Mouse (Mus musculus) layer of hippocampus, adult 8-10 months (tissue): Measurements from ENCODE around the gene Sowahb. TPM values are rescaled to one million over a fixed set of nuclear protein-coding genes. Genes with fewer than 3 reads are reported as not detected.
"Not testable (repeated sequence)": the region's sequence is repeated elsewhere in the genome, so short reads cannot be mapped to it uniquely, and the experiment has no call there.

Source experiments
- DNase-seq, 2 experiments: peaks; one replicate each; pipeline ENCODE4 v3.0.0; 2022; ENCODE audit warnings: low spot score in 2 of 2
- total RNA-seq, 4 experiments: library from RNA; stranded (reverse); gene quantifications; 2 replicates each; pipeline ENCODE4 v1.2.4; 2022

The Sowahb gene
- total RNA-seq, 4 experiments from 2014 or later: 3.0 to 4.3 (median 3.7) TPM

DNA sequence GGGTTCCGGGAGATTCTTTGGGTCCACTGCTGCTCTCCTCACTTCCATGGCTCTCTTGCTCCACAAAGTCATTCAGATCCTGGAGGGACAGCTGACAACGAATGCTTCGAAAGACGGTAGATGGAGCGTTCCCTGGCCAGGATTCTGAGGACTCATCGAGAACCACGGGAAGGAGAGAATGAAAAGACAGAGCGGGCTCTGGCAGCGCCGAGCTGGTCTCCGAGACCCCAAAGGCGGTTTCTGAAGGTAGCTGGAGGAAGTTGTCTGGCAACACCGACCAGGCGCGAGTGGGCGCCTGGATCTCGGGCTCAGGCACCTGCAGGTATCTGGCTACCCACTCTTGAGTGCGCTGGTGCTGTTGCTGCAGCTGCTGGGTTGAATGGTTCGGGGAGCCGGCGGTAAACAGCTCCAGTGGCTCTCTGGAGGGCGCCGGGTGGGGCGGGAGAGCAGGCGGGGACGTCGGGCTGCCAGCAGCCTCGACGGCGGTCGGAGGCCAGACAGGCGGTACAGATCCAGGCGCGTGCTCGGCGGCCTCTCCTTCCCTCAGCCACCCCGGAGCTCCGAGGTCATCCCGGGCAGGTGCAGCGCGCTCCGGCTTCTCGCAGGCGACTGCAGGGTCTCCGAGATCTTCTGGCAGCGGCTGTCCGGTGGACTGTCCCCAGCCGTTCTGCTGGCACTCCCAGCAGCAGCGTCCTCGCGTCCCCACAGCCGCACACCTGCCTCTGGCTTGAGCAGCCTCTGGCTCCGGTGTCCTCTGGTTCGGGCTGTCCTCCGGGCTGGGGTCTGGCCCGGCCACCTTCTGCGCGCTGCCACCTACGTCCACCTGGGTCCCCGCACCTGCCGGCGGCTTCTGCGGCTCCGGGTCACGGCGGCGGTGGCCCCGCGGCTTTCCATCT is 886 bp downstream of the Sowahb start:
- no peak for DNase-seq

GRCm38 (mm10) chr5:93042831-93043687 is 1.8 kb downstream of the Sowahb start:
- no peak for DNase-seq

DNA sequence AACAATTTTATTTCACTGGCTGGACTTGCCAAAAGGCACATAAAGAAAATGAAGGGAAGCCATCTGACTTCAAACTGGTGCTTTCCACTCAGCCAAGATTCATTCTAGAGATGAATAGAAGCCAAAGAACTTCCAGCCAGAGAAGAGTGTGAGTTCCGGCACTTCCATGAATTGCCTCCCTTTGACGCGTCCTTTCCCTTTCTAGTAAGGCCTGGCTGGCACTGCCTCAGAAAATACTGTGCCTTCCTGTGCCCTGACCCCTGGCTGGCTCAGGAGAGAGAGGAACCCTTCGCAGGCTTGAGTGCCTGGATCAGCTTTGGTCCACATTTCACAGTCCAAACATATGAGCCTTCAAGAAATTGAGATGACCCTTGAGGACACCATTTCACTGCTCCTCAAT is 2.8 kb downstream of the Sowahb start:
- no peak for DNase-seq

DNA sequence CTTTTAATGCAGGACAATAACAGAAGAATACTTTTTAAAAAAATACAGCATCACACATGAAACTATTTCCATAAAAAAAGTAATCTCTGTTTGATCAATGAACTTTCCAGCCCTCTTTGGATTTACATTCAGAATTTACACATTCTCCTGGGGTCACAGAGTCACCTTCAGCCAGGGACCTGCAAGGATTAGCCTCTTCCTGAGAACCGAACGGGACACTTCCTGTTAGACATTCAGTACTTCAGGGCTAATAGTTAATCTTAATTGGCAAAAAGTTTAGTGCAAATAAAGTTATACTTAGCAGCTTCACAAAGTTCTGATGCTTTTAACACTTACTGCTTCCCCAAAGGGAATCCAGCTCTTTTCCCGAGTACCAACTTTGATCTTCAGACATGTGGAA is 3.5 kb downstream of the Sowahb start:
- no peak for DNase-seq

- no peak for DNase-seq
Observed at GRCm38 (mm10) chr5:93040095-93040494, 4.7 kb downstream of the Sowahb start.

GRCm38 (mm10) chr5:93036254-93036653 is 8.6 kb downstream of the Sowahb start:
- DNase-seq: no peak

DNA sequence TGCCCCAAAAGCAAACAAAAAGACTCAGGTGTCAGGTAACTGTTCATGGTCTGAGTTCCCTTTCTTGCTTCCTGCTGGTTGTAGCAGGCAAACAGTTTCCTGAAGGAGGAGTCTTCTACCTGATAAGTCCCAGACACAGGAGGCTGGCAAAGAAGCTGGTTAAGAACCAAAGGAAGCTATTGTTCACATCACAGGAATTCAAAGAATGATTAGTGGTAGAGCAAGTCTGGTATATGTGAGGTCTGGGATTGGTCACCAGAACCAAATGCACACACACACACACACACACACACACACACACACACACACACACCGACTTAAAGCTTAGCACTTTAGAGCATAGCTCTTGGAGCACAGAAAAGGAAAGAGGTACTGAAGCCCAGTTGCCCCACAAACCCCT is 9.5 kb downstream of the Sowahb start:
- DNase-seq: no peak

- DNase-seq: no peak
Observed at GRCm38 (mm10) chr5:93033087-93033870, 11.5 kb downstream of the Sowahb start.

DNA sequence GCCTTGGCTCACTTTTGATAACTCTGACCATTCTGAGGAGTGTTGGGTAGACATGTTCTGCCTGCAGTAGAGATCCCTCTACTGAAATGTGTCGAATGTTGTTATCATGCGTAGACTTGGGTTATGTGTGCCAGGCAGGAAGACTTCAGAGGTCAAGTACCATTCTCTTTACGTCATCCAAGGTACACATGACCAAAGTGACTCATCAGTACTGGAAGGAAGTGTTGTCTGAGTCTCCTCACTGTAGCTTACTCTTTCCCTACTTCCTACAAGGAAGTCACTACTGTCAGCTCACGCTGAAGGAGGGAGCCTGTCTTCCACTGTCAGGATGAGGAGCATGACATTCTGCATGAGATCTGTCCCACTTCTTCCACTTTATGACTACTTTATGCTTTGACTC is 12.2 kb downstream of the Sowahb start:
- no peak for DNase-seq

- no peak for DNase-seq
Observed at GRCm38 (mm10) chr5:93030869-93031268, 14.0 kb downstream of the Sowahb start.

- DNase-seq: no peak
Observed at GRCm38 (mm10) chr5:93030411-93030810, 14.4 kb downstream of the Sowahb start.

GRCm38 (mm10) chr5:93027120-93027675 is 17.6 kb downstream of the Sowahb start:
- DNase-seq: no peak

GRCm38 (mm10) chr5:93026437-93027119 is 18.2 kb downstream of the Sowahb start:
- no peak for DNase-seq

DNA sequence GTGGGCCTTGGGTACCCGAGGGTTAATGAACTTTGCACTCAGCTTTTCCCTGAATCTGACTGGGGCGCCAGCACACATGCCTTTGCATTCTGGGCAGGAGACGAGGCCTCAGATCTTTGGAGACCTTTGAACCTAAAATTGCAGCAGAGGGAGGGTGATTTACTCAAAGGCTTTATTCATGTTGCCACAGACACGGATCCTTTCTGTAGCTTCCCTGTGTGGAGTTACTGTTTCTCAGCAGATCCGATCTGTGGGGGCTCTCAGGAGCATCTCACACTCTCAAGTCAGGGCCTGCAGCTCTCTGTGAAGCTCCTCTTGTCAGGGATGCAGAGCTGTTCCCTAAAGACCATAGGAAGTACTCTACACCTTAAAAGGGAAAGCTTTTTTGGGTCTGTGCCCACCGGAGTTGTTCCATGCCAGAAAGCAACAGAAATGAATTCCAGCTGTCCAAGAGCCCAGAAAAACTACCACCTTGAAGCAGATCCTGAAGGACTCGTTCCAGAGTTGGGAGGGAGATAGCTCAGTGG is 20.0 kb downstream of the Sowahb start:
- no peak for DNase-seq

DNA sequence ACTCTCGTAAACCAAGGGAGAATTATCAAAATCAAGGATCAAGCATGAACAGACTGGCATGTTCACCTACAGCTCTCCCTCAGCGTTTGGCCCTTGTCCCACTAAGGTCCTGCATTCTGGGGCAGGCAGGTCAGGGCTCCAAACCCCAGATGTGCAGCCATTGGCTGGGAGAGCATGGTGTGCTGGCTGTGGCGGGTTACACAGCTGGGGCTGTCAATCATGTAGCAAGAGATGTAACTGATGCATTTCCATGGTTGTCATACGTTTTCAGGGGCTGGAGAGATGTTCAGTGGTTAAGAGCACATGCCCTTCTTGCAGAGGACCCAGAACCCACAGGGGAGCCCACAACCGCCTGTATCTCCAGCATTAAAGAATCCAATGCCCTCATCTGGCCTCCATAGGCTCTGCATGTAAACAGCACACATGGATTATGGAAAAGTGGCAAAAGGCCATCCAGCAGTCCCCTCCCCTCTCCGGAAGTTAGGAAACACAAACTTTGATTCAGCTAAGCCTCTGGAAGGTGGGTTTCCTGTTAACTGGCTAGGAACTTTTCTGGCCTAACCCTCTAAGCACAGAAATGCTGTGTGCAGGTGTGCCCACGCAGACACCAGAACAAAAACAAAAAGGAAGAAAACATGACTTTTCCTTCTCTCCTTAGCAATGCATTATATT is 22.6 kb downstream of the Sowahb start:
- no peak for DNase-seq

DNA sequence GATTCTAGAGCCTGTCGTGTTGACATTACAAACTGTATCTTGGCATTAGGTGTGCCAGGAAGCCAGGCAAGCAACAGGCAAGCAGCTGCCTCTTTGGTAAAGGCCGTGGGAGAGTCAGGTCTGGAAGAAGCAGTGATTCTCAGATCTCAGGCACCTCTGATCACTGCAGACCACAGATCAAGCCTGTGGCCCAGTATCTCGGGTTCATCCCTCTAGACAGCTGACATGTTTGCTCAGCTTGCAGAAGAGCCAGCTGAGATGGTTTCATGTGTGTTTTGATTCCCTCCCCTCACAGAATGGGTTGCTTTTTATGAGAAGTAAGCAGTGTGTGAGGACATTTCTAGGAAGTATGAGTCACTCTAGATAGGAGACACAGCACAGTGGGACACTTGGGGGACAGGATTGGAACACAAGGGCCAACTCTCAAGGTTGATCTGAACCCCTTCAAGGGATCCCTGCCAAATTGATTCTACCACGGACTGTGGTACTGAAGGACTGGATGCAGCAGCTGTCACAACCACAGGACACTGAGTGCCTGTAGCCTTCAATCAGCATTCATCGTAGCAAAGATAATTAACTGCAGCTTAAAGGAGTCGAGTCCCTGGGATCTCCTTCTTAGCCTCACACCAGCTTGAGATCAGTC is 24.7 kb downstream of the Sowahb start:
- DNase-seq: no peak

DNA sequence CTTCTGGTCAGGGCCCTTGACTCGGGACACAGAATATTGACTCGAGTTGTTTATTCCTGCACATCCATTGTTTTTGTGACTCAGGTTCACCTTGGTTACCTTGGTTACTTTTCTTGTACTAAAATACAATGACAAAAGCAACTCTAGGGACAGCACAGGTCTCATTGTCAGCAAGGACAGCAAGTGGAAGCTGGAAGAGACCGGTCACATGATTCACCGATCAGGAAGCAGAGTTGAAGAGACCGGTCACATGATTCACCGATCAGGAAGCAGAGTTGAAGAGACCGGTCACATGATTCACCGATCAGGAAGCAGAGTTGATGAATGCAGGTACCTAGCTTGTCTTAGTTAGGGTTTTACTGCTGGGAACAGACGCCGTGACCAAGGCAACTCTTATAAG is 25.6 kb downstream of the Sowahb start:
- not testable (repeated sequence) for DNase-seq

- no peak for DNase-seq
Observed at GRCm38 (mm10) chr5:93017678-93018077, 27.1 kb downstream of the Sowahb start.

- no peak for DNase-seq
Observed at GRCm38 (mm10) chr5:93008256-93008655, 36.6 kb downstream of the Sowahb start.
